Mouse (Mus musculus): ENCODE measurements around the gene Lgals2.

- TF ChIP-seq CTCF (IDR thresholded peaks at IDR 0.05; ENCODE audit: low read depth) (no peak), EP300 (IDR thresholded peaks at IDR 0.05; ENCODE audit: low read depth) (no peak)
These were observed 7.8 kb upstream of the Lgals2 start for GRCm38 (mm10) chr15:78863154-78863553.

All from heart, postnatal 0 days (tissue).